In genomic region chr5:110285770-110286445, GRCm38 (mm10) we compare ENCODE assay signal across 8 mouse cellular contexts. TPM values are rescaled to one million over a fixed set of nuclear protein-coding genes. Genes with fewer than 3 reads are reported as not detected.
DNase-seq lines count a peak whose midpoint lies in the region; ATAC-seq and TF ChIP-seq lines count a peak whose summit lies in the region.

Gene Pxmp2 (minus strand): TSS chr5:110286186.
Gene Pole (plus strand): TSS chr5:110286306.

- peak; percentile 91 for DNase-seq in brain, adult 2 months (ENCODE audit: low read depth, low spot score)
- DNase-seq in heart, embryonic 10.5 days (ENCODE audit: low spot score) = peak; percentile 98
- peak; percentile 94 for DNase-seq in midbrain, postnatal 0 days (ENCODE audit: low spot score)
- DNase-seq in spleen, postnatal 10 days (ENCODE audit: low spot score in 2 of 2) = peak; percentile 89 to 93

- H3K27ac ChIP-seq in embryonic fibroblast, embryonic 13.5 days (ENCODE audit: insufficient read depth, low read length) = no peak within 1 kb of the TSS
- H3K27ac ChIP-seq in heart, embryonic 10.5 days = peak within 1 kb of the TSS; percentile 93
- H3K27ac ChIP-seq in kidney, embryonic 14.5 days (ENCODE audit: low read depth, low read length) = peak within 1 kb of the TSS; percentile 47; the same call in 1 of the 2 replicates
- peak within 1 kb of the TSS; percentile 77 for H3K27ac ChIP-seq in limb, embryonic 15.5 days
- no peak within 1 kb of the TSS for H3K27ac ChIP-seq in midbrain, postnatal 0 days (ENCODE audit: low read depth, low read length)

- no peaks in the 10 kb centered on the region for H3K27me3 ChIP-seq in C2C12 (ENCODE audit: control insufficient read depth, insufficient read depth, insufficient read length)
- H3K27me3 ChIP-seq in heart, embryonic 10.5 days (ENCODE audit: insufficient read depth, poor library complexity, severe bottlenecking) = no peaks in the 10 kb centered on the region; the same call in 1 of the 2 replicates
- peaks cover 9% of the 10 kb centered on the region; the same call in 1 of the 2 replicates for H3K27me3 ChIP-seq in kidney, embryonic 14.5 days (ENCODE audit: control insufficient read depth, insufficient read depth, low read length)
- peaks cover 17% of the 10 kb centered on the region for H3K27me3 ChIP-seq in limb, embryonic 15.5 days
- 0 out of 2 replicates have a peak, but pooled peaks cover 4% of the 10 kb centered on the region for H3K27me3 ChIP-seq in midbrain, postnatal 0 days (ENCODE audit: insufficient read depth, low read length)

- H3K9me3 ChIP-seq in heart, embryonic 10.5 days = no peaks in the 10 kb centered on the region
- H3K9me3 ChIP-seq in kidney, embryonic 14.5 days (ENCODE audit: control insufficient read depth, low read length) = no peaks in the 10 kb centered on the region
- H3K9me3 ChIP-seq in limb, embryonic 15.5 days = no peaks in the 10 kb centered on the region
- H3K9me3 ChIP-seq in midbrain, postnatal 0 days (ENCODE audit: low read length) = no peaks in the 10 kb centered on the region

- peak within 1 kb of the TSS; percentile 50 for H3K4me3 ChIP-seq in C2C12 (ENCODE audit: insufficient read depth, poor library complexity, severe bottlenecking)
- peak within 1 kb of the TSS; percentile 90 for H3K4me3 ChIP-seq in embryonic fibroblast, embryonic 13.5 days (ENCODE audit: insufficient read depth, low read length)
- peak within 1 kb of the TSS; percentile 87 for H3K4me3 ChIP-seq in heart, embryonic 10.5 days
- H3K4me3 ChIP-seq in kidney, embryonic 14.5 days (ENCODE audit: low read length) = peak within 1 kb of the TSS; percentile 77
- peak within 1 kb of the TSS; percentile 88 for H3K4me3 ChIP-seq in limb, embryonic 15.5 days
- peak within 1 kb of the TSS; percentile 65 for H3K4me3 ChIP-seq in midbrain, postnatal 0 days (ENCODE audit: low read depth, low read length)

- H3ac ChIP-seq in C2C12 (ENCODE audit: control insufficient read depth, insufficient read length, low read depth) = peak within 1 kb of the TSS; percentile 95

- TF ChIP-seq CTCF in C2C12 (IDR thresholded peaks at IDR 0.05; ENCODE audit: control insufficient read depth, insufficient read depth, insufficient read length) = no peak
- no peak for TF ChIP-seq CTCF in embryonic fibroblast, embryonic 13.5 days (IDR thresholded peaks at IDR 0.05; ENCODE audit: borderline replicate concordance, insufficient read depth, low read length)
- TF ChIP-seq CTCF in midbrain, postnatal 0 days (IDR thresholded peaks at IDR 0.05) = no peak

- H3K9ac ChIP-seq in kidney, embryonic 14.5 days (ENCODE audit: low read depth, low read length) = peak within 1 kb of the TSS; percentile 81
- peak within 1 kb of the TSS; percentile 88 for H3K9ac ChIP-seq in limb, embryonic 15.5 days
- H3K9ac ChIP-seq in midbrain, postnatal 0 days (replicated peaks; ENCODE audit: low read length, poor library complexity, severe bottlenecking) = peak within 1 kb of the TSS; percentile 71

- peak; percentile 45; the same call in 1 of the 2 replicates for TF ChIP-seq POLR2A in embryonic fibroblast, embryonic 13.5 days (IDR thresholded peaks at IDR 0.05; ENCODE audit: low read depth, low read length)

- H3K4me1 ChIP-seq in embryonic fibroblast, embryonic 13.5 days (ENCODE audit: control insufficient read depth, insufficient read depth, low read length) = peaks cover 5% of the 10 kb centered on the region; the same call in 1 of the 2 replicates
- H3K4me1 ChIP-seq in heart, embryonic 10.5 days = peaks cover 10% of the 10 kb centered on the region
- H3K4me1 ChIP-seq in kidney, embryonic 14.5 days (ENCODE audit: control insufficient read depth, insufficient read depth, low read length) = peaks cover 6% of the 10 kb centered on the region
- peaks cover 15% of the 10 kb centered on the region for H3K4me1 ChIP-seq in limb, embryonic 15.5 days
- H3K4me1 ChIP-seq in midbrain, postnatal 0 days (ENCODE audit: insufficient read depth, low read length) = no peaks in the 10 kb centered on the region

- H3K79me2 ChIP-seq in C2C12 (ENCODE audit: control insufficient read depth, insufficient read depth) = peaks cover 24% of the 10 kb centered on the region

- peaks cover 19% of the 10 kb centered on the region for H3K36me3 ChIP-seq in C2C12 (ENCODE audit: control insufficient read depth, insufficient read depth)
- H3K36me3 ChIP-seq in heart, embryonic 10.5 days = peaks cover 20% of the 10 kb centered on the region
- H3K36me3 ChIP-seq in kidney, embryonic 14.5 days (ENCODE audit: control insufficient read depth, insufficient read depth, low read length) = peaks cover 18% of the 10 kb centered on the region
- H3K36me3 ChIP-seq in limb, embryonic 15.5 days = peaks cover 13% of the 10 kb centered on the region
- H3K36me3 ChIP-seq in midbrain, postnatal 0 days (ENCODE audit: insufficient read depth, low read length) = no peaks in the 10 kb centered on the region

- peak within 1 kb of the TSS; percentile 82 for H3K4me2 ChIP-seq in kidney, embryonic 14.5 days (replicated peaks; ENCODE audit: low read depth, low read length)
- peak within 1 kb of the TSS; percentile 93 for H3K4me2 ChIP-seq in limb, embryonic 15.5 days
- peak within 1 kb of the TSS; percentile 91 for H3K4me2 ChIP-seq in midbrain, postnatal 0 days (ENCODE audit: low read depth, low read length, poor library complexity, severe bottlenecking)

- peak; percentile 98 for ATAC-seq in kidney, embryonic 14.5 days (ENCODE audit: low FRiP score, low TSS enrichment)
- peak; percentile 98 for ATAC-seq in limb, embryonic 15.5 days (ENCODE audit: insufficient number of reproducible peaks, low FRiP score, low TSS enrichment, low read depth)
- ATAC-seq in midbrain, postnatal 0 days (ENCODE audit: low FRiP score) = peak; percentile 98

- peaks cover 11% of the 10 kb centered on the region for H3K79me3 ChIP-seq in C2C12 (ENCODE audit: low read depth)

- under 1% methylated on average over 61 of the region's 64 CpGs for WGBS in heart, embryonic 10.5 days
- under 1% methylated on average over 54 of the region's 64 CpGs for WGBS in kidney, embryonic 14.5 days
- under 1% methylated on average over 63 of the region's 64 CpGs for WGBS in limb, embryonic 15.5 days
- WGBS in midbrain, postnatal 0 days = 1% methylated on average over 49 of the region's 64 CpGs

TF ChIP-seq in C2C12, 6 proteins besides CTCF, POLR2A, EP300 and RAD21:
- TF ChIP-seq MYOG (IDR thresholded peaks at IDR 0.05; ENCODE audit: control insufficient read depth, extremely low read depth, insufficient read length) (no peak), MYOD1 (IDR thresholded peaks at IDR 0.05; ENCODE audit: control insufficient read depth, insufficient read length, low read depth) (no peak), USF1 (IDR thresholded peaks at IDR 0.05; ENCODE audit: low read depth) (peak; percentile 36), FOSL1 (IDR thresholded peaks at IDR 0.05; ENCODE audit: insufficient read depth, low read length, poor library complexity, severe bottlenecking) (no peak), MAX (IDR thresholded peaks at IDR 0.05) (peak; percentile 63), CEBPB (IDR thresholded peaks at IDR 0.05; ENCODE audit: low read depth) (no peak)
TF ChIP-seq in C2C12: peak in this region for 2.

RNA-seq across cellular contexts. Expression of gene Pxmp2, which starts in this region (rescaled TPM):
- polyA plus RNA-seq in C2C12 (2012; fragmentation: generic; extraction: Trizol) = 3.9 TPM
- polyA plus RNA-seq in embryonic fibroblast, embryonic 13.5 days (2011; ENCODE audit: insufficient read length, low read depth, missing spikeins) = 2.8 and 3.3 TPM in 2 replicates
- 18.5 and 20.2 TPM in 2 replicates for polyA plus RNA-seq in heart, embryonic 10.5 days (2016; fragmentation: Nextera tagmentation; extraction: Ambion mirVana)
- polyA plus RNA-seq in kidney, embryonic 14.5 days (2014; fragmentation: Nextera tagmentation; extraction: Ambion mirVana) = 14.1 and 16.4 TPM in 2 replicates
- 5.2 and 6.4 TPM in 2 replicates for polyA plus RNA-seq in limb, embryonic 15.5 days (2015; fragmentation: Nextera tagmentation; extraction: Ambion mirVana)
- total RNA-seq in midbrain, postnatal 0 days (2014; rRNA removed) = 7.8 and 9.1 TPM in 2 replicates
- 16.3 and 16.7 TPM in 2 replicates for polyA plus RNA-seq in midbrain, postnatal 0 days (2015; fragmentation: Nextera tagmentation; extraction: Ambion mirVana)

RNA-seq across cellular contexts. Expression of gene Pole, which starts in this region (rescaled TPM):
- polyA plus RNA-seq in C2C12 (2012; fragmentation: generic; extraction: Trizol) = 17.4 TPM
- polyA plus RNA-seq in embryonic fibroblast, embryonic 13.5 days (2011; ENCODE audit: insufficient read length, low read depth, missing spikeins) = 20.5 and 27.0 TPM in 2 replicates
- polyA plus RNA-seq in heart, embryonic 10.5 days (2016; fragmentation: Nextera tagmentation; extraction: Ambion mirVana) = 23.8 and 32.4 TPM in 2 replicates
- 35.1 and 40.0 TPM in 2 replicates for polyA plus RNA-seq in kidney, embryonic 14.5 days (2014; fragmentation: Nextera tagmentation; extraction: Ambion mirVana)
- 20.5 and 21.7 TPM in 2 replicates for polyA plus RNA-seq in limb, embryonic 15.5 days (2015; fragmentation: Nextera tagmentation; extraction: Ambion mirVana)
- 7.9 and 10.2 TPM in 2 replicates for total RNA-seq in midbrain, postnatal 0 days (2014; rRNA removed)
- 2.2 and 3.1 TPM in 2 replicates for polyA plus RNA-seq in midbrain, postnatal 0 days (2015; fragmentation: Nextera tagmentation; extraction: Ambion mirVana)

Comparison
In these comparisons a context has a peak if more than half of its experiments do, and no peak if none do; other contexts are left out.
1. H3K27ac ChIP-seq: peak in heart, embryonic 10.5 days (single experiment), kidney, embryonic 14.5 days (single experiment) and limb, embryonic 15.5 days (single experiment); none in embryonic fibroblast, embryonic 13.5 days (single experiment) and midbrain, postnatal 0 days (single experiment).
2. Peak in every context shown above with its lines, with median percentiles within 50 percentile points of each other: H3K4me3 ChIP-seq, DNase-seq, ATAC-seq, H3K4me2 ChIP-seq and H3K9ac ChIP-seq.